Mouse (Mus musculus) liver, embryonic 14.5 days (tissue): ENCODE results near the gene Hist1h2bj. TPM values are rescaled to one million over a fixed set of nuclear protein-coding genes. Genes with fewer than 3 reads are reported as not detected.
"Not testable (repeated sequence)": the region's sequence is repeated elsewhere in the genome, so short reads cannot be mapped to it uniquely, and the experiment has no call there.

Source experiments
- ATAC-seq: fragments of 200-750 bp; cut with Nextera tagmentation; 2 replicates; pipeline ENCODE4 v1.8.0; 2017; ENCODE audit warnings: moderate number of reproducible peaks, mild to moderate bottlenecking, moderate library complexity; ENCODE audit not compliant: insufficient read depth
- DNase-seq, 3 experiments: peaks; one replicate each; pipeline ENCODE4 v3.0.0-alpha.2; 2012 to 2013; ENCODE audit warnings: low read depth in 3 of 3, low spot score in 3 of 3
- H3K27ac ChIP-seq: fragments of 300-500 bp; sonication (generic); 2 replicates; pipeline ENCODE4 v1.5.1; 2014; ENCODE audit warnings: moderate library complexity, mild to moderate bottlenecking, control low read depth, inconsistent platforms
- H3K27me3 ChIP-seq: fragments of 300-500 bp; sonication (generic); 2 replicates; pipeline ENCODE4 v1.6.1; 2014; ENCODE audit warnings: mild to moderate bottlenecking, low read length, moderate library complexity; ENCODE audit not compliant: control insufficient read depth, insufficient read depth
- H3K36me3 ChIP-seq: fragments of 300-500 bp; sonication (generic); replicated peaks from 2 replicates; pipeline ENCODE4 v1.6.1; 2014; ENCODE audit warnings: low read depth; ENCODE audit not compliant: control insufficient read depth, insufficient read depth
- H3K4me1 ChIP-seq, 2 experiments: fragments of 200-500 bp in 1 of 2; fragments of 300-500 bp in 1 of 2; sonication (generic) in 1 of 2; replicated peaks; 2 replicates each; pipeline ENCODE4 v1.6.1; 2012 to 2014; ENCODE audit warnings: antibody characterized with exemption in 1 of 2, inconsistent platforms in 1 of 2, low read length in 1 of 2; ENCODE audit not compliant: control insufficient read depth in 2 of 2, insufficient read depth in 2 of 2
- H3K4me2 ChIP-seq: fragments of 300-500 bp; sonication (generic); 2 replicates; pipeline ENCODE4 v1.6.1; 2014; ENCODE audit warnings: low read depth, mild to moderate bottlenecking, control low read depth, moderate library complexity
- H3K4me3 ChIP-seq, 2 experiments: fragments of 200-500 bp in 1 of 2; fragments of 300-500 bp in 1 of 2; sonication (generic) in 1 of 2; 2 replicates each; pipeline ENCODE4 v1.5.1; 2012 to 2014; ENCODE audit warnings: low read depth in 2 of 2, low read length in 2 of 2, mild to moderate bottlenecking in 2 of 2, control low read depth in 1 of 2, inconsistent platforms in 1 of 2, moderate library complexity in 1 of 2; ENCODE audit not compliant: insufficient read depth in 1 of 2
- H3K9ac ChIP-seq: fragments of 300-500 bp; sonication (generic); replicated peaks from 2 replicates; pipeline ENCODE4 v1.6.1; 2014; ENCODE audit warnings: mild to moderate bottlenecking, control low read depth, moderate library complexity
- H3K9me3 ChIP-seq: fragments of 300-500 bp; sonication (generic); 2 replicates; pipeline ENCODE4 v1.6.1; 2016; ENCODE audit warnings: low read length, mixed read lengths; ENCODE audit not compliant: control insufficient read depth
- CTCF ChIP-seq: IDR thresholded peaks from 2 replicates; pipeline ENCODE4 v1.5.1; 2016; ENCODE audit warnings: antibody characterized with exemption, low read depth, control low read depth
- EP300 ChIP-seq: IDR thresholded peaks from 2 replicates; pipeline ENCODE4 v1.6.1; 2016; ENCODE audit warnings: antibody characterized with exemption, low read depth
- WGBS: fragments of 180-500 bp; shearing (Covaris S2); extraction: QIAGEN DNeasy Blood & Tissue Kit; methylation state at CpG from one replicate; pipeline ENCODE4 v1.1.7; 2014; ENCODE audit not compliant: insufficient replicate concordance; 5-methylcytosine and 5-hydroxymethylcytosine counted together
- polyA plus RNA-seq, 2 experiments: library from polyadenylated mRNA; depleted of rRNA in 1 of 2; stranded (reverse) in 1 of 2; unstranded in 1 of 2; fragments of >200 nt; fragmentation: Nextera tagmentation in 1 of 2; extraction: Ambion mirVana in 1 of 2; gene quantifications; 2 replicates each; pipeline versions ENCODE4 v1.2.1 to v1.2.3; 2012 to 2014

The Hist1h2bj gene
- polyA plus RNA-seq (2012; rRNA removed) = 21.4 and 38.1 TPM in 2 replicates
- polyA plus RNA-seq (2014; fragmentation: Nextera tagmentation; extraction: Ambion mirVana) = 11.2 and 12.4 TPM in 2 replicates

- H3K27me3 ChIP-seq, H3K36me3 ChIP-seq, H3K9me3 ChIP-seq: not testable (repeated sequence)
- Histone ChIP-seq H3K4me3 (peak within 1 kb of the TSS; percentile 67 to 80), H3K27ac (peak within 1 kb of the TSS; percentile 100), H3K4me2 (peak within 1 kb of the TSS; percentile 80), H3K4me1 (peaks cover 18 to 31% of the 10 kb centered on the region in 2 experiments), H3K9ac (peak within 1 kb of the TSS; percentile 98)
- under 1% methylated on average over 35 of the region's 80 CpGs for WGBS
- peak; percentile 99 for DNase-seq
- ATAC-seq = peak; percentile 76
- TF ChIP-seq EP300 = peak; percentile 73; the same call in 1 of the 2 replicates
These were observed at the start of gene Hist1h2bj, which contains the start of gene Hist1h2ag for GRCm38 (mm10) chr13:22042568-22043502. Hist1h2bj (plus strand) TSS chr13:22043214. Hist1h2ag (minus strand) TSS chr13:22042944.

- Histone ChIP-seq H3K9ac (no peak overlapping the region), H3K4me2 (peak overlapping the region; percentile 74), H3K27me3 (peaks cover 39% of the 10 kb centered on the region), H3K4me3 (no peak overlapping the region), H3K9me3 (no peaks in the 10 kb centered on the region), H3K36me3 (no peaks in the 10 kb centered on the region), H3K27ac (no peak overlapping the region), H3K4me1 (peaks cover 0 to 18% of the 10 kb centered on the region in 2 experiments; a peak in 3 of 4 replicates)
- under 1% methylated on average over 22 of the region's 22 CpGs for WGBS
- no peak for TF ChIP-seq CTCF
- no peak for TF ChIP-seq EP300
- DNase-seq = no peak
- peak; percentile 83 for ATAC-seq
These were observed 48.9 kb upstream of the Hist1h2bj start for GRCm38 (mm10) chr13:21993957-21994738.

GRCm38 (mm10) chr13:21994896-21995295 lies 48.1 kb upstream of the Hist1h2bj start:
- H3K9me3 ChIP-seq = no peaks in the 10 kb centered on the region
- no peak for TF ChIP-seq CTCF
- no peak for TF ChIP-seq EP300
- H3K9ac ChIP-seq = no peak overlapping the region; the same call in 1 of the 2 replicates
- no peaks in the 10 kb centered on the region for H3K36me3 ChIP-seq
- H3K27ac ChIP-seq = no peak overlapping the region
- no peak for ATAC-seq
- 5% methylated on average over 8 of the region's 8 CpGs for WGBS
- H3K4me3 ChIP-seq = peak overlapping the region; percentile 51 to 61
- H3K4me2 ChIP-seq = peak overlapping the region; percentile 74
- peaks cover 46% of the 10 kb centered on the region for H3K27me3 ChIP-seq
- no peak for DNase-seq
- H3K4me1 ChIP-seq = peaks cover 0 to 18% of the 10 kb centered on the region in 2 experiments; a peak in 3 of 4 replicates

- Histone ChIP-seq H3K4me3 (peak overlapping the region; percentile 51 to 61), H3K27ac (no peak overlapping the region), H3K9me3 (no peaks in the 10 kb centered on the region), H3K27me3 (peaks cover 51% of the 10 kb centered on the region), H3K9ac (peak overlapping the region; percentile 27), H3K4me2 (peak overlapping the region; percentile 74), H3K36me3 (no peaks in the 10 kb centered on the region), H3K4me1 (peaks cover 0 to 18% of the 10 kb centered on the region in 2 experiments; a peak in 3 of 4 replicates)
- no peak for DNase-seq
- TF ChIP-seq CTCF = peak; percentile 39; the same call in 1 of the 2 replicates
- no peak for TF ChIP-seq EP300
- ATAC-seq = no peak
- under 1% methylated on average over 21 of the region's 21 CpGs for WGBS
These were observed 47.6 kb upstream of the Hist1h2bj start for GRCm38 (mm10) chr13:21995331-21995914.
